Mouse (Mus musculus): ENCODE data around the gene Hoxb2.

DNA sequence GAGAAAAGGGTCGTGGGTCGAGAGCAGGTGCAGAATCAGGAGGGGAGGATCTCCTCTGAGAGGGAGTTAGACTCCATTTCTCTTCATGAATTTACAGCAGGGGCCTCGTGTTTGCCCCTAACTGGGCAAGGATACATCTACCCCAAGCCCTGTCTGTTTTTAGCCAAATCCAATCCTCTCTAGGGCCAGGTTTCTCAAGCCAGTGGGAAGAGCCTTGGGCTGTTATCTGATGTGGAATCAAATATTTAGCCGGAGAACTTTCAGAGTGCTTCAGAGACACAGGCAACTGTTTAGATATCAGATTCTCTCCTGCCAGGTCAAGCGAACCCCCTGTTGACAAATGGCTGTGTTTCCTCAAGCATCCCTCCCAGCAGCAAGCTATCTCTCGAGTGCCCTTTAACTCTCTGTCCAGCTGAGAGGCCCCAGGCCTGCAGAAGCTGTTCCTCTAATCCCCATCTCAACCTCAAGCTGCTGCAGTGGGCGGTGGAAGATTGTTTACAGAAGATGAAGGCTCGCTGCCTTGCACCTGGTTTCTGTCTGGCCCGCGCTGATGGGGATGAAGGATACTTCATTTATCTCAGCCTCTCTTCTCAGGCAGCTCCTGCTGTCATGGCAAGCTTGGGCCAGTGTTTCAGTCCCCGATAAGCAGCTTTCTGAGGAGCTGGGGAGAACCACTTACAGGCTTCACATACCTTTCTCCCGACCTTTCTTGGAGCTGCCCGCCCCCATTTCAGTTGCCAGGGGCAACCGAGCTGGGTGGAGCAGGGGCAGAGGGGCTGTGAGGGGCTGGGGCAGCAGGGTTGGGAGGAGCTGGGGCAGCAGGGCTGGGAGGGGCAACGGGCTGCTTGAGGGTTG, 46.7 kb downstream of the Hoxb2 start:
- TF ChIP-seq POLR2A (IDR thresholded peaks at IDR 0.05; ENCODE audit: control insufficient read depth, low read depth, low read length), result no peak
- no peak for TF ChIP-seq CTCF (IDR thresholded peaks at IDR 0.05; ENCODE audit: control insufficient read depth, insufficient read depth, insufficient replicate concordance, low read depth, low read length)

All from testis, adult 2 months (tissue).